Mouse (Mus musculus) erythroblast, embryonic 14.5 days (primary cell): ENCODE data around the gene Gpr35. TPM values are rescaled to one million over a fixed set of nuclear protein-coding genes. Genes with fewer than 3 reads are reported as not detected.

Experiments used
- H3K27me3 ChIP-seq: 2 replicates; pipeline ENCODE4 v1.6.1; 2012; ENCODE audit warnings: inconsistent platforms; ENCODE audit not compliant: control insufficient read depth
- H3K36me3 ChIP-seq: 2 replicates; pipeline ENCODE4 v1.6.1; 2012; ENCODE audit warnings: mild to moderate bottlenecking, inconsistent platforms; ENCODE audit not compliant: control insufficient read depth
- H3K4me1 ChIP-seq: 2 replicates; pipeline ENCODE4 v1.6.1; 2012; ENCODE audit warnings: inconsistent platforms; ENCODE audit not compliant: control insufficient read depth
- H3K4me3 ChIP-seq: replicated peaks from 2 replicates; pipeline ENCODE3; 2012; ENCODE audit warnings: moderate library complexity, mild to moderate bottlenecking, inconsistent platforms
- H3K9me3 ChIP-seq: 2 replicates; pipeline ENCODE4 v1.6.1; 2012; ENCODE audit warnings: low read length, inconsistent platforms, mixed read lengths; ENCODE audit not compliant: control insufficient read depth
- GATA1 ChIP-seq: IDR thresholded peaks from 2 replicates; pipeline ENCODE4 v1.6.1; 2012; ENCODE audit warnings: low read length, inconsistent platforms, mixed read lengths
- TAL1 ChIP-seq: IDR thresholded peaks from 3 replicates; pipeline ENCODE4 v1.6.1; 2012; ENCODE audit warnings: low read length, inconsistent platforms, mixed read lengths
- polyA plus RNA-seq: library from polyadenylated mRNA; stranded (reverse); fragments of >175 nt; gene quantifications from 2 replicates; pipeline ENCODE4 v1.2.3, GENCODE M21; 2012

The Gpr35 gene
- polyA plus RNA-seq, 1 experiment: 0.01 TPM

GRCm38 (mm10) chr1:92989891-92990290 is 39.2 kb downstream of the Gpr35 start:
- Histone ChIP-seq H3K27me3 (no peaks in the 10 kb centered on the region), H3K4me1 (no peaks in the 10 kb centered on the region), H3K9me3 (no peaks in the 10 kb centered on the region), H3K36me3 (no peaks in the 10 kb centered on the region), H3K4me3 (no peak overlapping the region)
- TF ChIP-seq TAL1 (no peak), GATA1 (no peak)

- Histone ChIP-seq H3K36me3 (no peaks in the 10 kb centered on the region), H3K4me1 (no peaks in the 10 kb centered on the region), H3K9me3 (no peaks in the 10 kb centered on the region), H3K27me3 (no peaks in the 10 kb centered on the region), H3K4me3 (no peak overlapping the region)
- no peak for TF ChIP-seq GATA1
- TF ChIP-seq TAL1: no peak
These were observed 41.7 kb downstream of the Gpr35 start for GRCm38 (mm10) chr1:92992214-92992855.

GRCm38 (mm10) chr1:92992880-92993279 is 42.2 kb downstream of the Gpr35 start:
- no peaks in the 10 kb centered on the region for H3K4me1 ChIP-seq
- TF ChIP-seq GATA1: no peak
- TF ChIP-seq TAL1: no peak
- no peaks in the 10 kb centered on the region for H3K27me3 ChIP-seq
- H3K4me3 ChIP-seq: no peak overlapping the region
- H3K9me3 ChIP-seq: no peaks in the 10 kb centered on the region
- H3K36me3 ChIP-seq: no peaks in the 10 kb centered on the region

GRCm38 (mm10) chr1:93006061-93006460 is 55.4 kb downstream of the Gpr35 start, which contains the start of gene Aqp12:
Aqp12 (plus strand) TSS chr1:93006334.
- Histone ChIP-seq H3K27me3 (no peaks in the 10 kb centered on the region), H3K4me3 (no peak within 1 kb of the TSS), H3K4me1 (no peaks in the 10 kb centered on the region), H3K36me3 (no peaks in the 10 kb centered on the region), H3K9me3 (no peaks in the 10 kb centered on the region)
- TF ChIP-seq TAL1: no peak
- no peak for TF ChIP-seq GATA1

- TF ChIP-seq GATA1 (no peak), TAL1 (no peak)
- Histone ChIP-seq H3K4me3 (no peak overlapping the region), H3K36me3 (no peaks in the 10 kb centered on the region), H3K4me1 (no peaks in the 10 kb centered on the region), H3K9me3 (no peaks in the 10 kb centered on the region), H3K27me3 (no peaks in the 10 kb centered on the region)
These were observed 58.5 kb downstream of the Gpr35 start for GRCm38 (mm10) chr1:93009196-93009595.

- Histone ChIP-seq H3K4me1 (no peaks in the 10 kb centered on the region), H3K9me3 (no peaks in the 10 kb centered on the region), H3K27me3 (no peaks in the 10 kb centered on the region), H3K36me3 (no peaks in the 10 kb centered on the region), H3K4me3 (no peak overlapping the region)
- no peak for TF ChIP-seq GATA1
- TF ChIP-seq TAL1: no peak
These were observed 60.1 kb downstream of the Gpr35 start for GRCm38 (mm10) chr1:93010731-93011130.

GRCm38 (mm10) chr1:93012103-93012585 is 61.5 kb downstream of the Gpr35 start:
- TF ChIP-seq TAL1 (no peak), GATA1 (no peak)
- Histone ChIP-seq H3K36me3 (no peaks in the 10 kb centered on the region), H3K4me1 (no peaks in the 10 kb centered on the region), H3K9me3 (no peaks in the 10 kb centered on the region), H3K27me3 (no peaks in the 10 kb centered on the region), H3K4me3 (no peak overlapping the region)

- no peaks in the 10 kb centered on the region for H3K4me1 ChIP-seq
- H3K4me3 ChIP-seq: no peak overlapping the region
- TF ChIP-seq GATA1: no peak
- TF ChIP-seq TAL1: no peak
- H3K36me3 ChIP-seq: no peaks in the 10 kb centered on the region
- no peaks in the 10 kb centered on the region for H3K27me3 ChIP-seq
- H3K9me3 ChIP-seq: no peaks in the 10 kb centered on the region
These were observed 62.7 kb downstream of the Gpr35 start for GRCm38 (mm10) chr1:93013367-93013766.

- H3K4me3 ChIP-seq: no peak overlapping the region
- TF ChIP-seq GATA1 (no peak), TAL1 (no peak)
- H3K4me1 ChIP-seq: no peaks in the 10 kb centered on the region
- no peaks in the 10 kb centered on the region for H3K9me3 ChIP-seq
- H3K27me3 ChIP-seq: no peaks in the 10 kb centered on the region
- H3K36me3 ChIP-seq: no peaks in the 10 kb centered on the region
These were observed 63.8 kb downstream of the Gpr35 start for GRCm38 (mm10) chr1:93014460-93014859.

GRCm38 (mm10) chr1:93015136-93015535 is 64.5 kb downstream of the Gpr35 start:
- no peaks in the 10 kb centered on the region for H3K27me3 ChIP-seq
- no peaks in the 10 kb centered on the region for H3K9me3 ChIP-seq
- no peaks in the 10 kb centered on the region for H3K4me1 ChIP-seq
- no peaks in the 10 kb centered on the region for H3K36me3 ChIP-seq
- no peak for TF ChIP-seq TAL1
- no peak for TF ChIP-seq GATA1
- H3K4me3 ChIP-seq: no peak overlapping the region
